Mouse (Mus musculus) bone marrow macrophage, adult 2 months (primary cell): Measurements from ENCODE around the gene Rab11a.

ENCODE experiments used
- CTCF ChIP-seq: IDR thresholded peaks from 2 replicates; pipeline ENCODE4 v1.5.1; 2012; ENCODE audit warnings: low read depth, mild to moderate bottlenecking, low read length, moderate library complexity
- POLR2A ChIP-seq: IDR thresholded peaks from 2 replicates; pipeline ENCODE4 v1.6.1; 2012; ENCODE audit warnings: mild to moderate bottlenecking, low read depth, low read length, borderline replicate concordance

GRCm38 (mm10) chr9:64777441-64777987, 40.0 kb upstream of the Rab11a start:
- no peak for TF ChIP-seq CTCF
- TF ChIP-seq POLR2A, result no peak
